Mouse (Mus musculus) brain, embryonic 14.5 days (tissue): ENCODE results near the gene March4.

Experiments used
- CTCF ChIP-seq: fragments of 200-500 bp; IDR thresholded peaks from 2 replicates; pipeline ENCODE4 v1.5.1; 2012; ENCODE audit warnings: inconsistent platforms, mild to moderate bottlenecking, moderate library complexity, borderline replicate concordance; ENCODE audit not compliant: insufficient read depth, insufficient read length; ENCODE audit errors: extremely low read depth
- POLR2A ChIP-seq: fragments of 200-500 bp; IDR thresholded peaks from 2 replicates; pipeline ENCODE4 v1.6.1; 2012; ENCODE audit warnings: mild to moderate bottlenecking, inconsistent platforms, borderline replicate concordance; ENCODE audit not compliant: poor library complexity, insufficient read depth, insufficient read length, severe bottlenecking; ENCODE audit errors: extremely low read depth

GRCm38 (mm10) chr1:72532926-72533325, 3.8 kb downstream of the March4 start:
- no peak for TF ChIP-seq CTCF
- no peak for TF ChIP-seq POLR2A
